Mouse (Mus musculus): ENCODE measurements at regions not wholly inside any gene's neighbourhood (a gene's known extent, or its start where the extent isn't known, plus 50 kb on each side); places are given as distances from the start of the nearest gene placed in this dataset.

- no peaks in the 10 kb centered on the region for H3K79me2 ChIP-seq (replicated peaks; ENCODE audit: control insufficient read depth, extremely low read depth, insufficient read depth, poor library complexity, severe bottlenecking)
- peaks cover 2% of the 10 kb centered on the region for H3K27me3 ChIP-seq (replicated peaks)
- no peak overlapping the region for H3K4me2 ChIP-seq (ENCODE audit: insufficient read depth, low read depth, poor library complexity, severe bottlenecking)
- no peaks in the 10 kb centered on the region for H3K36me3 ChIP-seq (replicated peaks in 1 of 2; ENCODE audit: control insufficient read depth in 1 of 2, insufficient read depth in 1 of 2, low read length in 1 of 2)
- H3K9me3 ChIP-seq (replicated peaks; ENCODE audit: low read length): no peaks in the 10 kb centered on the region
- in situ Hi-C loops (cut with MboI; ENCODE audit: low pct_ligation_motif_present, low pct_unique_long_range_greater_than_20kb, low sequenced_read_pairs): no loop called here
- DNase-seq (ENCODE audit: extremely low read depth): no peak
- H3K4me3 ChIP-seq (replicated peaks in 1 of 3; ENCODE audit: low read depth in 2 of 3, low read length in 2 of 3, poor library complexity in 1 of 3): no peak overlapping the region
- dilution Hi-C loops (cut with MboI; ENCODE audit: extremely low pct_ligation_motif_present, extremely low pct_unique_long_range_greater_than_20kb, low sequenced_read_pairs): no loop called here
- H3K27ac ChIP-seq (ENCODE audit: insufficient read depth, low read depth): no peak overlapping the region
- no peak overlapping the region for H3K9ac ChIP-seq (ENCODE audit: insufficient read depth, low read depth)
- H3K4me1 ChIP-seq (ENCODE audit: control insufficient read depth in 1 of 2, insufficient read depth in 2 of 2): no peaks in the 10 kb centered on the region
- no peak for TF ChIP-seq MEF2A (IDR thresholded peaks at IDR 0.05; ENCODE audit: borderline replicate concordance, low read depth, low read length)
- TF ChIP-seq KAT2A (IDR thresholded peaks at IDR 0.05; ENCODE audit: insufficient replicate concordance, low read length): no peak
- TF ChIP-seq POLR2A (IDR thresholded peaks at IDR 0.05; ENCODE audit: low read depth, low read length): no peak
- TF ChIP-seq ZMIZ1 (IDR thresholded peaks at IDR 0.05; ENCODE audit: low read depth, low read length): no peak
- no peak for TF ChIP-seq HCFC1 (IDR thresholded peaks at IDR 0.05; ENCODE audit: low read depth, low read length)
- no peak for TF ChIP-seq TBP (conservative IDR thresholded peaks at IDR 0.05; ENCODE audit: low read depth, low read length)
These were observed 65.9 kb downstream of the Tmem215 start for GRCm38 (mm10) chr4:40537859-40538258.

- TF ChIP-seq ELF1 (IDR thresholded peaks at IDR 0.05; ENCODE audit: low read depth, low read length): no peak
- TF ChIP-seq UBTF (IDR thresholded peaks at IDR 0.05; ENCODE audit: low read depth, low read length): no peak
- TF ChIP-seq JUND (conservative IDR thresholded peaks at IDR 0.05; ENCODE audit: low read depth, low read length): no peak
- no peak for TF ChIP-seq MEF2A (IDR thresholded peaks at IDR 0.05; ENCODE audit: borderline replicate concordance, low read depth, low read length)
- no peak for TF ChIP-seq JUN (IDR thresholded peaks at IDR 0.05; ENCODE audit: insufficient read depth, low read depth, low read length)
- TF ChIP-seq ZC3H11A (IDR thresholded peaks at IDR 0.05; ENCODE audit: low read depth, low read length): no peak
- TF ChIP-seq TBP (conservative IDR thresholded peaks at IDR 0.05; ENCODE audit: low read depth, low read length): no peak
- no peak for TF ChIP-seq IRF4 (IDR thresholded peaks at IDR 0.05; ENCODE audit: low read depth, low read length)
- TF ChIP-seq ETS1 (conservative IDR thresholded peaks at IDR 0.05; ENCODE audit: low read depth, low read length): no peak
- TF ChIP-seq SMC3 (IDR thresholded peaks at IDR 0.05; ENCODE audit: low read depth, low read length): no peak
- TF ChIP-seq RAD21 (IDR thresholded peaks at IDR 0.05; ENCODE audit: low read depth, low read length): no peak
- no peak for TF ChIP-seq GABPA (IDR thresholded peaks at IDR 0.05; ENCODE audit: insufficient replicate concordance, low read depth, low read length)
- no peak for TF ChIP-seq MYC (IDR thresholded peaks at IDR 0.05; ENCODE audit: low read depth, low read length)
- no peak for TF ChIP-seq TCF12 (IDR thresholded peaks at IDR 0.05; ENCODE audit: low read depth, low read length)
- no peak for TF ChIP-seq CHD2 (IDR thresholded peaks at IDR 0.05; ENCODE audit: low read length)
- no peak for TF ChIP-seq USF2 (conservative IDR thresholded peaks at IDR 0.05; ENCODE audit: low read depth, low read length)
- no peak for TF ChIP-seq CTCF (conservative IDR thresholded peaks at IDR 0.05 in 1 of 2, IDR thresholded peaks at IDR 0.05 in 1 of 2; ENCODE audit: low read depth in 2 of 2, low read length in 2 of 2)
- TF ChIP-seq USF1 (IDR thresholded peaks at IDR 0.05; ENCODE audit: low read depth, low read length): no peak
- no peak for TF ChIP-seq CHD1 (IDR thresholded peaks at IDR 0.05; ENCODE audit: low read depth, low read length)
- no peak overlapping the region for H3K4me3 ChIP-seq (replicated peaks in 1 of 3; ENCODE audit: low read depth in 2 of 3, low read length in 2 of 3, poor library complexity in 1 of 3)
- H3K36me3 ChIP-seq (replicated peaks in 1 of 2; ENCODE audit: control insufficient read depth in 1 of 2, insufficient read depth in 1 of 2, low read length in 1 of 2): no peaks in the 10 kb centered on the region
- dilution Hi-C loops (cut with MboI; ENCODE audit: extremely low pct_ligation_motif_present, extremely low pct_unique_long_range_greater_than_20kb, low sequenced_read_pairs): no loop called here
- in situ Hi-C loops (cut with MboI; ENCODE audit: low pct_ligation_motif_present, low pct_unique_long_range_greater_than_20kb, low sequenced_read_pairs): no loop called here
- H3K4me1 ChIP-seq (ENCODE audit: control insufficient read depth in 1 of 2, insufficient read depth in 2 of 2): no peaks in the 10 kb centered on the region
- no peaks in the 10 kb centered on the region for H3K79me2 ChIP-seq (replicated peaks; ENCODE audit: control insufficient read depth, extremely low read depth, insufficient read depth, poor library complexity, severe bottlenecking)
- H3K9ac ChIP-seq (ENCODE audit: insufficient read depth, low read depth): no peak overlapping the region
- H3K9me3 ChIP-seq (replicated peaks; ENCODE audit: low read length): peaks cover 5% of the 10 kb centered on the region
- no peak overlapping the region for H3K4me2 ChIP-seq (ENCODE audit: insufficient read depth, low read depth, poor library complexity, severe bottlenecking)
- DNase-seq (ENCODE audit: extremely low read depth): no peak
- peaks cover 2% of the 10 kb centered on the region for H3K27me3 ChIP-seq (replicated peaks)
- no peak overlapping the region for H3K27ac ChIP-seq (ENCODE audit: insufficient read depth, low read depth)
These were observed 71.4 kb downstream of the Tmem215 start for GRCm38 (mm10) chr4:40543085-40544048.
